11 mouse cellular contexts compared by ENCODE assay signal in genomic region chr6:52682607-52683006, GRCm38 (mm10).
"Had no signal": no experiment of that assay in that cellular context is flagged by ENCODE, and none has a peak within 500 bp of the region (broad histone marks: within the 10 kb centered on the region; RNA-seq: fewer than 3 reads in every experiment).

No protein-coding gene starts in this region.

- H3K9me3 ChIP-seq: limb, embryonic 15.5 days; liver, embryonic 15.5 days; midbrain, embryonic 13.5 days had no signal

- H3K27ac ChIP-seq: limb, embryonic 15.5 days; liver, embryonic 15.5 days; midbrain, embryonic 13.5 days had no signal

- H3K4me3 ChIP-seq: limb, embryonic 15.5 days; liver, embryonic 15.5 days; midbrain, embryonic 13.5 days had no signal

- H3K9ac ChIP-seq: limb, embryonic 15.5 days; liver, embryonic 15.5 days; lung, embryonic 14.5 days; midbrain, embryonic 13.5 days had no signal

- ATAC-seq: midbrain, embryonic 13.5 days had no signal

- H3K27me3 ChIP-seq: limb, embryonic 15.5 days; liver, embryonic 15.5 days; midbrain, embryonic 13.5 days had no signal

- DNase-seq: layer of hippocampus, adult 9-11 months; layer of hippocampus, postnatal 36 days; lung, embryonic 14.5 days; lung, postnatal 10 days; lung, postnatal 4 days; right cerebral cortex, postnatal 14 days; thymus, adult 18-20 months; thymus, postnatal 14 days had no signal

- H3K4me2 ChIP-seq: limb, embryonic 15.5 days; liver, embryonic 15.5 days; lung, embryonic 14.5 days; midbrain, embryonic 13.5 days had no signal

- H3K4me1 ChIP-seq: limb, embryonic 15.5 days; midbrain, embryonic 13.5 days had no signal

- H3K36me3 ChIP-seq: limb, embryonic 15.5 days; liver, embryonic 15.5 days; midbrain, embryonic 13.5 days had no signal
